Mouse (Mus musculus): ENCODE measurements around the gene Os9.
A peak's percentile ranks its signal among the peaks of the same experiment; 100 is the strongest.
"Not testable (repeated sequence)": the region's sequence is repeated elsewhere in the genome, so short reads cannot be mapped to it uniquely, and the experiment has no call there.

The Os9 gene

DNA sequence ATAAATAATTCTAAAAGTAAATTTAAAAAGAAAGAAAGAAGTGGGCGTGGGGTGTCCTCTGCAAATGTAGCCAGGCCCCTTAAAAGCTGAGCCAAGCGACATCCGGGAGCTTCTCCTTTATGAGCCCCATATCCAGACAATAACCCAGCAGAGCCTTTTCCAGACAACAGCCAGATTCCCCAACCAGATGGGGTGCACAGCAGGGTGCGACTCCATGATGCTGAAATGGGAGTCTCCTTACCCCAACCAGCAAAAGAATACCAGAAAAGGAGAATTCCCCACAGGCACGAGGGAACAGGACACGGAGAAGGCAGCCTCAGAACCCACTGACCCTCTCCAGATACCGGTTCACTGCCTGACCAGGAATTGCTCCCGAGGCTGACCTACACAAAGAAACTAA is 22.3 kb upstream of the Os9 start:
- DNase-seq, result no peak

DNA sequence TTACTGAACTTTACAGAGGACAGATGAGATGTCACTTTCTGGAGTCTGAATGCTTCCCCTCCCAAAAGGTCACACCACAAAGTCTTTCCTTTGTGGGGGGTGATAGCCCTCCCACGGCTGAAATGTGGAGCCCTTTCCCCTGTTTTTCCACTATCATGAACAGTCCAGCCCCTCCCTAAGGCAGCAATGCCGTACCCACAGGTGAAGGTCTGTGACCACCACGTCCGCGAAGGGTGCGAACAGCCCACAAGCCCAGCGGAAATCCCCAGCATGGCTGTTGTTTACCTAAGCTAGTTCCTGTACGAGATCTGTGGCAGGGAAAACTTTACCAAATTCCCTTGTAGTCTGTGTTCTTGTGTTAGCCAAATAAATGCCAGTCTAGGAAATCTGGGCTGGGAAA is 20.6 kb upstream of the Os9 start:
- no peak for DNase-seq

DNA sequence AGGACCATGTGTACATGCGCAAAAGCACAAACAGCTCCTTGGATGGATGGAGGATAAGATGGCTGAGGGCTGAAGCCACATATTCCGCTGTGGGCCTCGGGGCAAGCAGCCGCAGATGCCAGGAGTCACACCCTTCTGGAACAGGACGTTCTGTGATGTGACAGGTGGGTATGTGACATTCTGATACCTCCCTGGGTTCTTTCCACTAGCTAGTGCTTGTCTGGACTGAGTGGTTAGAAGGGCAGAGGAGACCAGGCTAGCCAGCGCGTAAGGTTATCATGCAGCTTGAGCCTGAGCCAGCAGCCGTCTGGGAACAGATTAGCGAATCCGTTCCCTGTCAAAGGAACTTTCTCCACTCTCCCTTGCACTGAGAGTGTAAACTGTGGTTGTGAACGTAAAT is 20.0 kb upstream of the Os9 start:
- DNase-seq, result no peak

DNA sequence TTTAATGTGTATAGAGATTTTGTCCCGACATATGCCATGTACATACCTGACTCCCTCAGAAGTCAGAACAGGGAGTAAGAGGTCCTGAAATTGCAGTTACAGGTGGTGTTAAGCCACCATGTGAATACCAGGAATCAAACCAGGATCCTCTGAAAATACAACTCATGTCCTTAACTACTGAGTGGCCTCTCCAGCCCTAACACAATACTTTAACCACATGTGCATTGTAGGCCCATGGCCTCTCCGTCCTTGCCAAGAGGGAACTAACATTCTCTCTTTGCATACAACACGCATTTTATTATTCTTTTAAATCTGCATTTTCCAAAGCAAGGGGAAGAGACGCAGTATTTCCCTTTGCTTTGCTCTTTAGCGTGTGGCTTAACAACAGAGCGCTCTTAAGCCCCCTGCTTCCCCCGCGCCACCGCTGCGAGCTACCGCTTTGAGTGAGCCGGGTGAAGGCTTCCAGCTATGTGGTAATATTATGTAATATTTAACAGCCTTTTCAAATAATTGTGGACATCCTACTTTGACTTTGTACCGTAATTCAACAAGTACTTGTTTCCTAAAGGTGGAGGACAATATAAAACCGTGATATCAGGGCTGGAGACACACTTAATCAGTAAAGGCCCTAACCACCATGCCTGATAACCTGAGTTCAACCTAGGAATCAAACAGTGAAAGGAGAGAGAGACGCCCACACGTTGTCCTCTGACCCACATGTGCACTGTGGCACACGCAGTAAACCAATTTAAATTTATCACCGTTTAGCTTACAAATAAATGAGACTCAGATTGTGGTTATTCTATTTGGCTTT is 17.6 kb upstream of the Os9 start:
- no peak for DNase-seq

DNA sequence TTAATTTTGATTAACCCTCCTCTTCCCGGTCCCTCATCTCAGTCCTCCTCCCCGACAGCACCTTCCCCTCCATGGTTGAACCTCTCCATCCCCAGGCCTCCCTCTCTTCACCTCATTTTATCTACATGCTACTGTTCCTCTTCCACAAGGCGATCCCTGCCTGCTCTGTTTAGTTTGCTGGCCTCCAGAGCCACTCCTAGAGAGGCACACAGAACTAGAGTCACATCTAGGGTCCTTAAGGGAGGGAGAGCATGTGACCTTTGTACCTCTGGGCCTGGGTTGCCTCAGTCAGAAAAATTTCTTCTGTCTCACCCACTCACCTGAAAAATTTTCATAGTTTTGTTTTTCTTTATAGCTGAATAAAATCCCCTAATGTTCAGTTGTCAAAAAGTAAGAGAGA is 17.0 kb upstream of the Os9 start:
- no peak for DNase-seq

DNA sequence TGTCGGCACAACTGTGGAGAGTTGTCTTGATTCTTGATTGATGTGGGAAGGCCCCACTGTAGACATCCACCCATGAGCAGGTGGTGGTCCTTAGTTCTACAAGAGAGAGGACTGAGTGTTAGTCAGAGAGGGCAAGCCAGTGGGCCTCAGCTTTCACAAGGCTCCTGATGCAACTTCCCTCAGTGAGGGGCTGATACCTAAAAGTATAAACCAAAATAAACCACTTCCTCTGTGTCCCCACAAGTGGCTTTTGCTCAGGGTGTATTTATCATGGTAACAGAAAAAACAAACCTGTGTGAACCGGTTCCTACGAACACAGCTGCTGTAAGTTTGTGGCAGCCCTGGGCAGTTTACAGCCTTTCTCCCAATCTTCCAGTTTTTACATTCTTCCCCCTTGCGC is 15.6 kb upstream of the Os9 start:
- DNase-seq, result no peak

DNA sequence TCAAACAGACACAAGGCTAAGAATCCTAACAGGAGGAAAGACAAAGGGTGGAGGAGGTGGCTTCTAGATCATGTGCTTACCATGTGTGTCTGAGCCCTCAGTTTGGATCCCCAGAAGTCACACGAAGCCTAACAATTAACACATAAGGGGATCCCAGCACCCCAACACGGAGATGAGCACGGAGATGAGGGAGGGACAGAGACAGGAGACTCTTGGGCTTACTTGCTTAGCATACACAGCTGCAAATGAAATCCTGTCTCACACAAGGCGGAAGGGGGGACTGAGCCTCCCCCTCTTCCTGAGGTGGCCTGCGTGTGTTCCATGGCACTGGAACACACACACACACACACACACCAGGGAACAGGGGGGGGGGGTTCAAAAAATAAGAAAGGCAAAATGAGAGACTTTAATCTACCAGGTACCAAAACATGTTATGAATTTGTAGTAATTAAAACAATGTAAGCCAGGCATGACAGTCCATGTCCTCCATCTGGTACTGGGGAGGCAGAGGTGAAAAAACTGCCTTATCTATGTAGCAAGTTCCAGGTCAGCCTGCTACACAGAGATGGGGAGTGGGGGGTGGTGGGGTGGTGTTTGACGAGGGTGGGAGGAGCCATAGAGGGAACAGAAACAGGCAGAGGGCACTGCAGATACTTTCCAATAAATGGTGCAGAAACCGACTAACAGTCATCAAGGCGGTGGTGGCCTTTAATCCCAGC is 14.3 kb upstream of the Os9 start:
- no peak for DNase-seq

DNA sequence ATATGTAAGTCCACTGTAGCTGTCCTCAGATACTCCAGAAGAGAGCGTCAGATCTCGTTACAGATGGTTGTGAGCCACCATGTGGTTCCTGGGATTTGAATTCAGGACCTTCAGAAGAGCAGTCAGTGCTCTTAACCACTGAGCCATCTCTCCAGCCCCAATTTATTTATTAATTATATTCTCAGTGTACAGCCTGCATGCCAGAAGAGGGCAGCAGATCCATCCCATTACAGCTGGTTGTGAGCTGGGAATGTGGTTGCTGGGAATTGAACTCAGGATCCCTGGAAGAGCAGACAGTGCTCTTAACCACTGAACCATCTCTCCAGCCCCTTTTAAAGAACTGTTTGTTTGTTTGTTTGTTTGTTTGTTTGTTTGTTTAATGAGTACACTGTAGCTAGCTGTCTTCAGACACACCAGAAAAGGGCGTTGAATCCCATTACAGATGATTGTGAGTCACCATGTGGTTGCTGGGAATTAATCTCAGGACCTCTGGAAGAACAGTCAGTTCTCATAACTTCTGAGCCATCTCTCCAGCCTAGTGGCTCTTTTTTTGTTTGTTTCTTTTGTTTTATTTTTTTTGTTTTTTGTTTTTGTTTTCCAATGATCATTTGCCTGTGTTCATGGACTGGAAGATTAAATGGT is 13.6 kb upstream of the Os9 start:
- DNase-seq, result not testable (repeated sequence)

DNA sequence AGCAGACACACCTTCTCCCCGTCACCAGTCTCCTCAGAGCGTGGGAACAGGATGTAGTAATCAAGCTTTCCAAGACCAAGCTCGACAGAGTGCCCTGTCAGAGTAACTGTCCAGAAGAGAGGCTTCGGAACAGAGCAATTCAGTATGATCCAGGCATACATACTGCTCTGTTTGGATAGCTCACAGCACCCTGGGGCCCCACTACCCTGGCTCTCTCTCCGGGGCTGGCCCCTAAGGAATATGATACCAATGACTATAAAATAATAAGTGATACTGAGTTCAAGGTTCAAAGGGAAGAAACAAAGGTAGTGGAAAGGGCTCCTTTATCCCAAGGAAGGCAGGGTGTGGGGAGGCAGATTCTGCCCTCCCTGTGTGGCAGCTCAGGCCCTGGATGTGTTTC is 11.5 kb upstream of the Os9 start:
- no peak for DNase-seq

DNA sequence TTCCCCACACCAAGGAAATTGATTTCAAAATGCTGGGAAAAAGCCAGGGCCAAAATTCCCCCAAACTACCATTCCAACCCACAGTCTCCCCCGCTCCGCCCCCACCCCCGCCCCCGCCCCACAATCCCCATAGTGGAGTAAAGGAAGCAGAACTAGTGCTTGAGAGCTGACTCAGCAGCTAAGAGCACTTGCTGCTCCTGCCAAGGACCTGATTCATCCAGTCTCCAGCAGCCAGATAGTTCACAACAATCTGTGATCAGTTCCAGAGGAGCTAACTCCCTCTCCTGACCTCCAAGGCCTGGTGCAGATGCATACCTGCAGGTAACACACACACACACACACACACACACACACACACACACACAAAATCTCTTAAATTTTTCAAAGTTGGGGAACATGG is 8.5 kb upstream of the Os9 start:
- DNase-seq, result no peak

DNA sequence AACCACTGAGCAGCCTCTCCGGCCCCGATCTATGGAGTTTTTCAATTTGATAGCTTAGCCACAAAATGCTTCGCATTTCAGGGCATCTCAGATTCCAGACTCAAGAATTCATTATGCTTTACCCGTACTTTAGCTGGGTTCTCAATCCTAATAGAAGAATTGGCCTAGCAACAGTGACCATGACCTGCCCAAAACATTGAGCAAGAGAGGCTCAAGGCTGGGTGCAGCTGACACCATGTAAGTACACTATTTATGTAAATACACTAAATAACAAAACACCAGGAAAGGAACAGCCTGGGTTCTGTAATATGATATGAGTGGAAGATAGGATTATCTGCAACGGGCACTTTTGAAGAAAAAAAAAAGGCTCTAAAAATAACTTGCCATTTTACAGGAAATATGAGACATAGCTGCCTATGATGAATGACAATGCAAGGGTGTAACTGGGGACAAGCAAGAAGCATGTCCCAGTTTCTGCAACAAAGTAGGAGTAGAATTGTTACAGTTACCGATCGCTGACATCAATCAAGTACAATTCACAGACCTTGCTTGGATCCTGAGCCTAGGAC is 6.9 kb upstream of the Os9 start:
- DNase-seq, result no peak

DNA sequence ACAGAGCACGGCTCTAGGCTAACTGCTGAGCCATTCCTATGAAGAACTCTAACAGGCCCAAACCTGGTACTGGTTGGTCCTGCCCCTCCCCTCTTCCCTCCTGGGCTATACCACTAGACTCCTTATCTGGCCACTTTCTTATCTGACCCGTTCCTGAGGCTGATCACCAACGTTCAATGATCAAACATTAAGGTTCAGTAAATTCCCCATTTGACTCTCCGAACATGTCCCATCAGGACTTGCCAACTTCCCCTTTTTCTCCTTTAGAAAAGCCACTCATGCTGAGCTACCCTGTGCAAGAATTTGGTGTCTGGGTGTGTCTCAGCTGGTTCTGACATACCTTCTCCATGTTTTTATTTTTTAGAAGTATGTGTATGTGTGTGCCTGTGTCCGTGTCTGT is 5.6 kb upstream of the Os9 start:
- DNase-seq, result no peak

DNA sequence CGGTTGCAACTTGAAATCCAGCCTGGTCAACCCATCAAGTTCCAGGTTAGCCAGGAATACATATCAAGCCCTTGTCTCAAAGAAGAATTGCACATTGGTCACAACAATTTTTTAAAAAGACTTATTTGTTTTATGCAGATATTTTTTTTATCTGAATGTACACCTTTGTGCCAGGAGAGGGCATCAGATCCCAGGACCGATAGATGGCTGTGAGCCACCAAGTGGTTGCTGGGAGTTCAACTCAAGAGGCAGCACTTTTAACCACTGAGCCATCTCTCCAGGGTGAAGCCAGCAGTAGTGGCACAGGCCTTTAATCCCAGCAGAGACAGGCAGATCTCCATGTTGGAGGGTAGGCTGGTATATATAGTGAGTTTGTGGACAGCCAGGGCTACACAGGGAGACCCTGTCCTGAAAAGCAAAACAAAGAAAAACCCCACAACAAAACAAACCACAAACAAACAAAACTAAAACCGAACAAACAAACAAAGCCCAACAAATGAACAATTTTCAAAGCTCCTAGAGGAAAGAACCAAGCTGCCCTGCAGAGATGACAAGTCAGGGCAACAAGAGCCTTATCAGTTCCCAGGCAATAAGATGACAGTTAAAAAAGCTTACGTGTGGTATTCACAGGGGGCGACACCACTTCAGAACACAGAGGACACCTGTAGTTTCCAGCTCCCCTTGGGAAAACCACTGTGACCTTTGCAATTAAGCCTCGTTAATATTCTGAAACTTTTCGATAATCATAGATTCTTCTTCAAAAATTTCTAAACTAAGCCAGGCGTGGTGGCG is 4.5 kb upstream of the Os9 start:
- DNase-seq, result no peak

DNA sequence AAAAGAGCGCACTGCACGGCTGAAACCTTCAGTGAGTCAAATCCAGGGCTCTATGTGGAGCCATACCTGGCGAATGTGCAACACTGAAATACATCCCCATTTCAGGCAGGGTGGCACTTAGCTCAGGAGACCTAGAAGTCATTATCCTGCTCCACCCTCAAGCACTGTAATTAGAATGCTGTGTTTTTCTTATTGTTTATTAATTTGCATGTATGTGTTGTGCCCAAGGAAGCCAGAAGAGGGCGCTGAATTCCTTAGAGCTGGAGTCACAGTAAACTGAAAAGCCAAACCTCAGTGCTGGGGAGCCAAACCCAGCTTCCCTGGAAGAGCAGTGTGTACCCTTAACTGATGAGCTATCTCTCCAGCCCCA is 2.5 kb upstream of the Os9 start:
- DNase-seq, result peak; percentile 56

DNA sequence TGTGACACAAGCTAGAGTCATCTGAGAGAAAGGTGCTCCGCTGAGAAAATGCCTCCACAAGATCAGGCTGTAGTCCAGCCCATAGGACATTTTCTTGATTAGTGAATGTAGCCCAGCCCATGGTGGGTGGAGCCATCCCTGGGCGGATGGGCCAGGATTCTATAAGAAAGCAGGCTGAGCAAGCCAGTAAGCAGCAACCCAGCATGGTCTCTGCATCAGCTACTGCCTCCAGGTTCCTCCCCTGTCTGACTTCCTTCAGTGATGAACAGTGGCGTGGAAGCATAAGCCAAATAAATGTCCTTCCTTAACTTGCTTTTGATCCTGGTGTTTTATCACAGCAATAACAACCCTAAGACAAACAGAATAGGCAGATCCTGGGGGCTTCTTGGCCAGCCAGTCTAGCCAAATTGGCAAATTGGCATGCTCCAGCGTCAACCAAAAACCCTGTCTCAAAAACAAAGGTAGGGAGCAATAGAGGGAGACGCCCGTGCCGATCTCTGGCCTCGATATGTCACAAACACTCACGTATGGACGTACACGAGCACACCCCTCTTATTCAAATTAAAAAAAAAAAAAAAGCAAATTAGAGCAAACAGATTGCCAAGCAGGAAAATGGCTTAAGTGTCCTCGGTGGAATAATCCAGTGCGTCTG is 2.0 kb upstream of the Os9 start:
- DNase-seq, result peak; percentile 58

DNA sequence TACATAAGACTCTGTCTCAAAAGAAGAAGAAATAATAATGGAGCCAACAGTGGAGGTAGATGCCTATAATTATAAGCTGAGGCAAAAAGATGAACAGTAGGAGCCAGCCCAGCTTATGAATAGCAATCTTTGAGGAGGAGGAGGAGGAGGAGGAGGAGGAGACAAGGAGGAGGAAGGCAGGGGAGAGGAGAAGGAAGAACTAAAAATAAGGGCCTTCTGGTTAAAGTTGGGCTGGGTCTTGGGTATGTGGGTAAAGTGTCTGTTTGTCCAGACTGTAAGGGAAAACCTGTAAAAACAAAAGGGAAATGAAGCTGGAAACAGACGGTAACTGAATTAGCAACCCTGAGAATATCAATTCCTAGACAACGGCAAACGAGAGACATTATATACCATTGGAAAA is 1.1 kb upstream of the Os9 start:
- DNase-seq, result no peak

DNA sequence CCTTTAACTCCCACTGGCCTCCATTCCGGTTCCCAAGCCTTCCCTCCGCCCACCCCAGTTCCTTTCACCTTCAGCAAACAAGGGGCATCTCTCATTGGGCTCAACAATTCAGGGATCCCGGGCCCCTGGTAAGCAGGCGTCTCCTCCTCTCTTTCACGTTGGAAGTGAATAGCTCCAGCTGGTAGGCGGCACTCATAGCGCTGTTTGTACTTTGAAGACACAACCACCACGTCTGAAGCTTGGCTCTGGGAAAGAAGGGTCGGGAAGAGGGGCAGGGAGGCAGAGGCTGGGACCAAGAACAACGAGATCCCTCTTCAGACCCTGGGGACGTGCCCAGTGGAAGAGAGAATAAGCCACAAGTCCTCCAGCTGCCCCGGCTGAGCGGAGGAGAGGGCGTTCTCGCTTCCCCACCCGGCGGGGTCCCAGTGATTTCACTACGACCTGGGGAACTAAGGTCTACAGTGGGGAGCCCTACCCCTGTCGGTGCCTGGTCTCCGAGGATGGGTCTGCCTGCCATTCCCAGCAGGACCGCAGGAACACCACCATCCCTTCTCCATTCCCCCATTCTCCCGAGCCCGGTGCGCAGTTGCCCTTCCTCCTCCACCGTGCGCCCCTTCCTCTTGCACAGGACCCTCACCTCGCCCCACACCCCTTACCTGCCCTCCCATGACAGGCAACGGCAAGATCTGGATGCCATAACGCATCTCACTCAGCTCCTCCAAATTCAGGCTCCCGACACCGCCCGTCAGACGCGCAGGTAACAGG is 448 bp downstream of the Os9 start:
- no peak for DNase-seq

DNA sequence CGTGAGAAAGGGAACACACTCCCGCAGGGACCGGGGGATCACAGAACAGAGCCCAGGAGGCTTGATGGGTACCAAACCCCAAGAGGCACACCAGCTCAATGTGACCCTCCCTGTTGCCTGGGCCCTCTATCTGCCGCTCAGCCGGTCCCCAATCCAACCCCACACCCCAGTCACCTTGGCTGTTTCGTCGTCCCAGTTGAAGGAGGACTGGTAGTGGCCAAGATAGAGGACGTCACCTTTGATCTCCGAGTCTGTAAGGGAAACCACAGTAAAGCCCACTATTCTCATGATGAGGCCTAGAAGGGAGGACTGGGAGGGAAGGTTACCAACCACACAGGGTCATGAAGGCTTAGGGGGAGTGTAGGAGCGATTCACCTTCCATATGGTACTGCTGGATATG is 1.7 kb downstream of the Os9 start:
- no peak for DNase-seq

DNA sequence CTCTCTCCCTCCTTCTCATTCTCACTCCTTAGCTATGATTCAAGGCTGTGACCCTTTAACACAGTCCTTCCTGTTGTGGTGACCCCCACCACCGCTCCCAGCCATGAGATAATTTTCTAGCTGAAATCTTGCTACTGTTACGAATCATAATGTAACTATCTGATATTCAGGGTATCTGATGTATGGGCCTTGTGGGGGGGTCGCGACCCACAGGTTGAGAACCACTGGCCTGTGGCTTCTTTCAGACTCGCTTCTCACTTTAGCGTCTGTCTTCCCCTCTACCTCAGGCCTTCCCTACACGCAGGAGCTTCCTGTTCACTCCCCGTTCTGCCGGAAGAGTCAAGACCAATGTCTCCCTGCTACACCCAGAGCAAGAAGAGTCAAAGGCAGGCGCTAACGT is 2.5 kb downstream of the Os9 start:
- DNase-seq, result no peak

DNA sequence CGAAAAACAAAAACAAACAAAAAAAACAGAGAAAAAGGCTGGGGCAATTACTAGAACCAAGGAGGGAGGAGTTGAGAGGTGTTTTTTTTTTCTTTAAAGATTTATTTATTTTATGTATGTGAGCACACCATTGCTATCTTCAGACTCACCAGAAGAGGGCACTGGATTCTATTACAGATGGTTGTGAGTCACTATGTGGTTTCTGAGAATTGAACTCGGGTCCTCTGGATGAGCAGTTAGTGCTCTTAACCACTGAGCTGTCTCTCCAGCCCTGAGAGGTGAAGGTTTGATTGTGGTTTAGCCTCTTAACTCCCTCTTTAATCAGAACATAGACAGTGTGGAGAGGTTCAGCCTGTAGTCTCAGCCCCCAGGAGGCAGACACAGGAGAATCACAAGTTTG is 5.9 kb downstream of the Os9 start:
- DNase-seq, result no peak

DNA sequence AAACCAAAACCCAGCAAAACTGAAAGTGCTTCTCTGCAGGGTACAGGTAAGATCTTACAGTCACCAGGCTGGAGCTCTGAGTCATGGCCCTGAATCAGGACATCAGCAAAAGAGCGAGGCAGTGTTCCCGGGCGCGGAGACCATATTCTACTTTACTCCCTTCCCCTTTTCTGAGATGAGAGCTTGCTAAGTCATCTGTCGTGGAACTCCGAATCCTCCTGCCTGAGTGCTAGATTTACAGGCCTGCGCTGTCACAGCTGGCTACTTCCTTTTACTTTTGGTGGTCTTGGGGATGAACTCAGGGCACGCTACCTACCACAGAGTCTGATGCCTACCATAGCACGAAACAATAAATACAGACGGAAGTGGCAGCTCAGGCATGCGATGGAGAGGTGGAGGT is 6.5 kb downstream of the Os9 start:
- DNase-seq, result no peak
